ENCODE assay signal across 9 mouse cellular contexts in genomic region chr3:101109558-101110021, GRCm38 (mm10). TPM values are rescaled to one million over a fixed set of nuclear protein-coding genes. Genes with fewer than 3 reads are reported as not detected.
A peak's percentile ranks its signal among the peaks of the same experiment; 100 is the strongest.
DNase-seq lines count a peak whose midpoint lies in the region; ATAC-seq and TF ChIP-seq lines count a peak whose summit lies in the region.
"Had no signal": no experiment of that assay in that cellular context is flagged by ENCODE, and none has a peak within 500 bp of the region (broad histone marks: within the 10 kb centered on the region; RNA-seq: fewer than 3 reads in every experiment).

No protein-coding gene starts in this region.

- H3K9me3 ChIP-seq in forebrain, embryonic 11.5 days (ENCODE audit: control insufficient read depth, low read length): no peaks in the 10 kb centered on the region
- H3K9me3 ChIP-seq in hindbrain, postnatal 0 days (ENCODE audit: low read length): no peaks in the 10 kb centered on the region
- H3K9me3 ChIP-seq in liver, embryonic 11.5 days (ENCODE audit: control insufficient read depth, low read length): no peaks in the 10 kb centered on the region

- H3K27me3 ChIP-seq in cerebellum, adult 2 months (ENCODE audit: control insufficient read depth, insufficient read depth, low read length): no peaks in the 10 kb centered on the region; the same call in 1 of the 2 replicates
- H3K27me3 ChIP-seq in forebrain, embryonic 11.5 days (ENCODE audit: control insufficient read depth, insufficient read depth, low read length): no peaks in the 10 kb centered on the region
- H3K27me3 ChIP-seq in hindbrain, postnatal 0 days (ENCODE audit: insufficient read depth, low read length): no peaks in the 10 kb centered on the region
- H3K27me3 ChIP-seq in liver, embryonic 11.5 days (replicated peaks; ENCODE audit: control insufficient read depth, insufficient read depth, low read length): peaks cover 49% of the 10 kb centered on the region
- H3K27me3 ChIP-seq: CH12.LX had no signal

- no peak overlapping the region for H3K27ac ChIP-seq in cerebellum, adult 2 months (ENCODE audit: insufficient read depth, low read length)
- H3K27ac ChIP-seq in forebrain, embryonic 11.5 days (ENCODE audit: low read depth, low read length): peak overlapping the region; percentile 71; the same call in 1 of the 2 replicates
- H3K27ac ChIP-seq in hindbrain, postnatal 0 days: peak overlapping the region; percentile 80
- H3K27ac ChIP-seq in liver, embryonic 11.5 days (ENCODE audit: low read depth, low read length): peak overlapping the region; percentile 41

- peak in 1 of 2 experiments; percentile 24 for DNase-seq in cerebellum, adult 2 months
- DNase-seq in Muller cell, postnatal 12 days (ENCODE audit: inconsistent ontology term): peak; percentile 36
- peak; percentile 70 for DNase-seq in forebrain, embryonic 11.5 days (ENCODE audit: low spot score)
- DNase-seq in hindbrain, postnatal 0 days (ENCODE audit: low spot score): peak; percentile 40
- DNase-seq in liver, embryonic 11.5 days (ENCODE audit: low spot score): peak; percentile 46
- peak; percentile 70 for DNase-seq in neural tube, embryonic 10.5 days (ENCODE audit: extremely low spot score, low spot score)
- DNase-seq in frontal cortex, postnatal 25 days (ENCODE audit: low spot score in 2 of 2): no peak

- no peaks in the 10 kb centered on the region for H3K4me1 ChIP-seq in cerebellum, adult 2 months (ENCODE audit: control insufficient read depth, insufficient read depth, low read length)
- peaks cover 15% of the 10 kb centered on the region for H3K4me1 ChIP-seq in forebrain, embryonic 11.5 days (replicated peaks; ENCODE audit: control insufficient read depth, insufficient read depth, low read length)
- H3K4me1 ChIP-seq in hindbrain, postnatal 0 days (ENCODE audit: insufficient read depth, low read length): peaks cover 15% of the 10 kb centered on the region
- peaks cover 12% of the 10 kb centered on the region for H3K4me1 ChIP-seq in liver, embryonic 11.5 days (replicated peaks; ENCODE audit: control insufficient read depth, insufficient read depth, low read length)

- no peak for TF ChIP-seq CTCF in cerebellum, adult 2 months (IDR thresholded peaks at IDR 0.05; ENCODE audit: borderline replicate concordance, insufficient read depth, low read depth, low read length)
- TF ChIP-seq CTCF in hindbrain, postnatal 0 days (IDR thresholded peaks at IDR 0.05; ENCODE audit: low read depth): no peak

- no peak for TF ChIP-seq POLR2A in cerebellum, adult 2 months (IDR thresholded peaks at IDR 0.05; ENCODE audit: borderline replicate concordance, insufficient read depth, low read length)

- peak overlapping the region; percentile 47 for H3K4me3 ChIP-seq in cerebellum, adult 2 months (replicated peaks; ENCODE audit: insufficient read depth, low read depth, low read length)
- H3K4me3 ChIP-seq in forebrain, embryonic 11.5 days (ENCODE audit: low read depth, low read length): peak overlapping the region; percentile 88
- H3K4me3 ChIP-seq in hindbrain, postnatal 0 days (ENCODE audit: low read length): peak overlapping the region; percentile 80
- H3K4me3 ChIP-seq in liver, embryonic 11.5 days (ENCODE audit: low read depth, low read length): peak overlapping the region; percentile 66

- peak overlapping the region; percentile 91 for H3K4me2 ChIP-seq in forebrain, embryonic 11.5 days (ENCODE audit: low read depth, low read length, severe bottlenecking)
- peak overlapping the region; percentile 92 for H3K4me2 ChIP-seq in hindbrain, postnatal 0 days (ENCODE audit: low read depth, low read length)
- H3K4me2 ChIP-seq in liver, embryonic 11.5 days: peak overlapping the region; percentile 72

- ATAC-seq in cerebellum, adult (ENCODE audit: insufficient number of reproducible peaks, low FRiP score, low TSS enrichment): no peak
- ATAC-seq in forebrain, embryonic 11.5 days (replicated peaks; ENCODE audit: low FRiP score): peak; percentile 45
- peak; percentile 67 for ATAC-seq in hindbrain, postnatal 0 days
- peak; percentile 49; the same call in 1 of the 2 replicates for ATAC-seq in liver, embryonic 11.5 days (replicated peaks; ENCODE audit: low FRiP score)

- peak overlapping the region; percentile 93 for H3K9ac ChIP-seq in forebrain, embryonic 11.5 days (ENCODE audit: low read length)
- H3K9ac ChIP-seq in hindbrain, postnatal 0 days (replicated peaks; ENCODE audit: low read length): peak overlapping the region; percentile 88
- peak overlapping the region; percentile 61 for H3K9ac ChIP-seq in liver, embryonic 11.5 days (ENCODE audit: low read depth, low read length)

- WGBS in cerebellum, adult 2 months: 1% methylated on average over 44 of the region's 47 CpGs
- WGBS in forebrain, embryonic 11.5 days: under 1% methylated on average over 30 of the region's 47 CpGs
- WGBS in hindbrain, postnatal 0 days: under 1% methylated on average over 28 of the region's 47 CpGs
- WGBS in liver, embryonic 11.5 days: 2% methylated on average over 31 of the region's 47 CpGs

- H3K36me3 ChIP-seq in forebrain, embryonic 11.5 days (ENCODE audit: control insufficient read depth, insufficient read depth, low read length): no peaks in the 10 kb centered on the region
- no peaks in the 10 kb centered on the region for H3K36me3 ChIP-seq in hindbrain, postnatal 0 days (ENCODE audit: insufficient read depth, low read length)
- no peaks in the 10 kb centered on the region for H3K36me3 ChIP-seq in liver, embryonic 11.5 days (ENCODE audit: control insufficient read depth, insufficient read depth, low read length)

RNA-seq across cellular contexts. Expression of gene Ptgfrn, which starts 0.5 kb away (rescaled TPM):
- polyA plus RNA-seq in cerebellum, adult 2 months (2012; rRNA removed): 4.5 and 4.6 TPM in 2 replicates
- 5.1 and 5.3 TPM in 2 replicates for polyA plus RNA-seq in forebrain, embryonic 11.5 days (2014; fragmentation: Nextera tagmentation; extraction: Ambion mirVana)
- total RNA-seq in hindbrain, postnatal 0 days (2014; rRNA removed): 51.0 and 52.5 TPM in 2 replicates
- polyA plus RNA-seq in hindbrain, postnatal 0 days (2015; fragmentation: Nextera tagmentation; extraction: Ambion mirVana): 3.9 and 4.1 TPM in 2 replicates
- polyA plus RNA-seq in liver, embryonic 11.5 days (2014; fragmentation: Nextera tagmentation; extraction: Ambion mirVana): 1.6 and 2.4 TPM in 2 replicates
- total RNA-seq: CH12.LX had no signal

Comparison
In these comparisons a context has a peak if more than half of its experiments do, and no peak if none do; other contexts are left out.
1. DNase-seq: peak in Muller cell, postnatal 12 days (single experiment), forebrain, embryonic 11.5 days (single experiment), hindbrain, postnatal 0 days (single experiment), liver, embryonic 11.5 days (single experiment) and neural tube, embryonic 10.5 days (single experiment); none in frontal cortex, postnatal 25 days (0 of 2).
2. Peak in every context shown above with its lines, with median percentiles within 50 percentile points of each other: H3K4me3 ChIP-seq, H3K4me2 ChIP-seq and H3K9ac ChIP-seq.